Mouse (Mus musculus): ENCODE data around the gene Cab39.

DNA sequence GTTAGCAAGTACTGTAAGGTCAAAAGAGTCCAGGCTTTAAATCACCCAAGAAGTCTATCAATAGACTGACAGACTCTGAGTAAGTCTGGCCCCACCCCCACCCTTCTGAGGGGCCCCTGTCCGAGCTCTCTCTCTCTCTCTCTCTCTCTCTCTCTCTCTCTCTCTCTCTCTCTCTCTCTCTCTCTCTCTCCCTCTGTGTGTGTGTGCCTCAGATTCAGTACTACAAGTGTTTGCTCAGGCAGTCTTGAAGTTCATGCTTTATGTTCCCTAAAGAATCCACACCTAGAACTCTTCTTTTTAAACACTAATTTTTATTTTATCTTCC is 34.3 kb upstream of the Cab39 start:
- no peak for TF ChIP-seq CTCF (IDR thresholded peaks at IDR 0.05; ENCODE audit: control insufficient read depth, insufficient read depth, insufficient replicate concordance, low read depth, low read length)
- TF ChIP-seq POLR2A (IDR thresholded peaks at IDR 0.05; ENCODE audit: control insufficient read depth, low read depth, low read length), result no peak
